Mouse (Mus musculus): Measurements from ENCODE around the gene Cdadc1.
A peak's percentile ranks its signal among the peaks of the same experiment; 100 is the strongest.
"Not testable (repeated sequence)": the region's sequence is repeated elsewhere in the genome, so short reads cannot be mapped to it uniquely, and the experiment has no call there.

Cdadc1 gene

GRCm38 (mm10) chr14:59597398-59598259 lies at the start of gene Cdadc1:
Gene Cdadc1 (minus strand): TSS chr14:59597959.
- DNase-seq: peak; percentile 96

DNA sequence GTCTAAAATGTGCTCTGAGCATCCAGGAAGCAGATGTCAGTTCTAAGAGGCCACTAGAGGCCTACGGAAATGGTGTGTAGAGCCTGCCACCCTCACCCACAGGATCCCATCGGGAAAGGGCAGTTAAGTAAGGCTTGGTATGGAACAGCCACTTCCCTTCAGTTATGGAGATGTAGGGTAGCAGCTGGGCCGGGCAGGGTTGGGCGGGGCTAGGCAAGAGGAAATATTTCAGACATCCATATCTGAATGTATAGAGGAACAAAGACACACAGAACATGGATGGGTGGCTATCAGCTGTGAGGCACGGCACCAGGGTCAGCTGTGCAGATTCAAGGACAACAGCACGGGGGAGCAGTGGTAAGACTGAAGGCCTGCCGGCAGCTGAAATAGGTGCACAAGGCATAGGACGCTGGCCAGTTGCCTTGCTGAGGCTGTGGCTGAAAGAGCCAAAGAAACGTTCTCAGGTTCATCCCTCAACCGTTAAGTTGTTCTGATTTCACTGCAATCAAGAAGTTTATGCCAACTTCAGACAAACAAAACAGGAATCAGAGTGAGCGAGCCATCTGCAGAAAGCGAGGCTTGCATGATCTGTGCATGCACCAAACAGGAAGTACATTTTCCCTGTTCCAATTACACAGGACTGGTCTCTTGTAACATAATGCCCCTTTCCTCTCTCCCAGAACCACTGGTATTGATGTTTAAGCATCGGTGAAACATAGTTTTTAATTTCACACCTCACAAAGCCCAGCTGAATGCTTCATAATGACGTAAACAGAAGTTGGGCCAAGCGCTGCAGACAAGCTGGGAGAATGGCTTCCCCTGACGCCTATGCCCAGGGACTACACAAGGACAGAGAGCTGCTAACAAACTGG lies 49.3 kb upstream of the Cdadc1 start:
- DNase-seq: no peak

- DNase-seq: no peak
Measured at GRCm38 (mm10) chr14:59644896-59645295, 47.1 kb upstream of the Cdadc1 start.

DNA sequence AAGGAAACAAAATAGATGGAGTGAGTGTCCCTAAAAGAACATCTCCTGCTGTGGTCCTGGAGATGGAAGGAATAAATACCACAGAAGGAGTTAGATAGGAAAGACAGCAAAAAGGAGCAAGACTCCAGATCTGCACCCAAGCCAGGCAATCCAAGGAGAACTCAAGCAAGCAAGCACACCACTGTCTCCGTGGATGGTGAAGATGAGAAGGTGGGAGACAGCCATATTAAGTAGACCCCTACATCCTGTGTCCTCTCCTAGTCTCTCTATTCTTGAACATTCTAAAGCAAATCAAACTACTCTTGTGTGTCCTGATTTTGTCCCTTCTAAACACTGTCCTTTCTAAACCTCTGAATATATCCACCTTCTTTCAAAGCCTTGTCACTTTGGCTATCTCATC lies 46.4 kb upstream of the Cdadc1 start:
- DNase-seq: no peak

GRCm38 (mm10) chr14:59643582-59643981 lies 45.8 kb upstream of the Cdadc1 start:
- DNase-seq: peak; percentile 12

DNA sequence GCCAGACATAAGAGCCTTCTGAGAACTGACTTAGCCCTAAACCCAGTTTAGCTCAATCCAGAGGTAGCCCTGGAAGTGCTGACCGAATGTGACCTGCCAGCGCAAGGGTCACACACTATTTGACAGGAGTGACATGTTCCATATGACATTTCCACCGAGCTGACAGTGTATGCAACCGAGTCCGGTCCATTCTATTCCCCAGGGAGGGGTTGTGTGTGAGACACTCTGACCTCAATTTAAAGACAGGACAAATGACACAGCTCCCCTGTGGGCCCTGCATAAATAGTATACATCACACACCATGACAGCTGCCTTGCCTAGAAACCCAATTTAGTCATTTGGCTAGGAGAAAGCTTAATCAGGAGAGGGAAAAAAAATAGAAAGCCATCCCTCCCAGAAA lies 44.1 kb upstream of the Cdadc1 start:
- no peak for DNase-seq

DNA sequence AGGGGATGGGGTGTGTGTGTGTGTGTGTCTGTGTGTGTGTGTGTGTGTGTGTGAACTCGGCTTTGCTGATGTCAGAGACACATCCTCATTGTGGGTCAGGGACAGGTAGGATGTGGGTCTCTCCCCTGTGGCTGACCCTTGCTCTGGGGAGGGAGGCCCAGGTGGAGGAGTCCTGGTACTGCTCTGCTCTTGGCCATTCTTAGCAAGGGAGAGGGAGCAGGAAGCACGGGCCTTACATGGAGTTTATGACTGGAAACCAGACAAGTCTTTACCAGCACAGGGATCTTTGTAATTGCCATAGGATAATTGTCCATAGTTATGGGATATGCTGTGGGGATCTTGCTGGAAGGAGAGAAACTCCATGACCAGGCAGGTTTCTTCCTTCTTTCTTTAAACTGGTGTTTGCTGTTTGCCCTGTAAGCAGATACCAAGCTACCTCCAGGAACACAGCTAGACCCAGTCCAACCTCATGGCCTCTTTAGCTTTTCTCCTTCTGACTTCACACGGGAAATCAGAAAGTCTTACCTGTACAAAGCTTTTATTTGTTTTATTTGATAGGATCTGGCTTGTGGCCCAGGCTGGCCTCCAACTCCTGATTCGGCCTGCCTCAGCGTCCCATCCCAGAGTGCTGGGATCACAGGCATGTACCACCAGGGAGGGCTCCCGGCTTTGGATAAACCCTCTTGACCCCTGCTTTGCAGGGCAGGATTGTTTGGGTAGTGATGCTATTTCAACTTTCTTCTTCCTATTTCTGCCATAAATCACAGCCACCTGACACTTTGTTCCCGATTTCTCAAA lies 41.3 kb upstream of the Cdadc1 start:
- DNase-seq: no peak

- DNase-seq: no peak
Measured at GRCm38 (mm10) chr14:59633988-59634387, 36.2 kb upstream of the Cdadc1 start.

- no peak for DNase-seq
Measured at GRCm38 (mm10) chr14:59633295-59633898, 35.6 kb upstream of the Cdadc1 start.

DNA sequence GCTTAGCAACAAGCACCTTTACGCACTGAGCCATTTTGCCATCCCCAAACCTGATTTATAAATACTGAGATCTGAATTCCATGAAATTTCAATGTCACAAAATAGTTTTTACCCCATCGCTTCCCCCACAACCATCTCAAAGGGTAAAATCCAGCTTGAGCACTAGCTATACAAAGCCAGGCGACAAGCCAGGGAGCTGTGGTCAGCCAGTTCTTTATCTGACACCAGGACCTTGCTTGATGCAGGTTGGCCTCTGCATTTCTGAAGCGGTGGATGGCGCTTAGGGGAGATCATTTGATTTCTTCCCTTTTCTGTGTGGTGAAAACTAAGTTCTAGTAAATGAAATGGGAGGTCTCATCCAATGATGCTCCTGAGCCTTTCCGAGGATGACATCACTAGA lies 34.3 kb upstream of the Cdadc1 start:
- DNase-seq: no peak

DNA sequence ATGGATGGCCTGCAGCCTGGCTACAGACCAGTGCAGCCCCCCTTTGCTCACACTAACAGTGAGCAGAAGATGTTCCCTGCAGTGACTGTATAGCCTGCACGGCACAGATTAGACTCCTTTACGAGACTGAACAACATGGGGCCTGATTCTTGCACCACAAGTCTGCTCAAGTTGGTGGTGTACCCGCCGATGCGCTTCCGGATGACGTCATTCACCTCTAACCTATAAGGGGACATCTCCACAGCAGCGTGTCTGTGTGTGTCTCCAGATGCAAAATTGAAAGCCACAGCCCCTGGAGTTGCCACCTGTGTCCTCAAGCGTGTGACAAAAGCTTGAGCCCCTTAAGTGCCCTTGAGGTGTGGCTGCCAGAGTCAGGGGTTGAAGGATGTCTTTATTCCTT lies 32.3 kb upstream of the Cdadc1 start:
- no peak for DNase-seq

- no peak for DNase-seq
Measured at GRCm38 (mm10) chr14:59629308-59629707, 31.5 kb upstream of the Cdadc1 start.

- DNase-seq: no peak
Measured at GRCm38 (mm10) chr14:59627823-59628222, 30.1 kb upstream of the Cdadc1 start.

- no peak for DNase-seq
Measured at GRCm38 (mm10) chr14:59627142-59627680, 29.5 kb upstream of the Cdadc1 start.

- peak; percentile 38 for DNase-seq
Measured at GRCm38 (mm10) chr14:59626711-59627110, 29.0 kb upstream of the Cdadc1 start.

GRCm38 (mm10) chr14:59625806-59626364 lies 28.1 kb upstream of the Cdadc1 start:
- DNase-seq: peak; percentile 51

DNA sequence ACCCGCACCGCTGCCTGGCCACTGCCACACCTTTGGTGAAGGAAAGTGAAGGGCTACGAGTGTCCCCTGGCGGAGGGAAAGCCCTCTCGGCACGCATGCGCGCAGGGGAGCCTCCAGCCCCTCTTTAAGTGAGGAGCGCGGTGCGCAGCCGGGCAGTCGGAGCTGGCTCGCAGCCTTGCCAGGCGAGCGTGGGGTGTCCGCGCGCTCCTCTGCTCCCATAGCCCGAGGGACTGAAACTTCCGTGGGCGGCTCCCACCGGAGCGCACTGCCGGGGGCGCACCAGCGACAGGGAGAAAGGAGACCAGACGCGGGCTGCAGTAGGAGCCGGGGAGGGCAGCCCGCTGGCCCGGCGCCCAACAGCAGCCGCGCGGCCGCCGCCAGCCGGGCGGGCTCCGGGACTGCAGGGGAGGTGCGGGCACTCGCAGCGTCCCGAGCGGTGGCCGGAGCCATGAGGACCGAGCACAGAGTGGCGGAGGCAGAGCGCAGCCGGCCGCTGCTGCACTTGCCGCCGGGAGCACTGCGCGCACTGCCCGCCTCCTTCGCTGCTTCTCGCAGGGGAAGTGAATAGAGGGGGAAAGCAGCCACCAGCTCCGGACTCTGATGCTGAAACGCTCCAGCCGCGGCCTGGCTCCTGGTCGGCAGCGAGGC lies 27.5 kb upstream of the Cdadc1 start, which contains the start of gene Shisa2:
TSS of gene Shisa2 (plus strand) at position 151 of the 648 bp plus-strand sequence.
- peak; percentile 88 for DNase-seq

DNA sequence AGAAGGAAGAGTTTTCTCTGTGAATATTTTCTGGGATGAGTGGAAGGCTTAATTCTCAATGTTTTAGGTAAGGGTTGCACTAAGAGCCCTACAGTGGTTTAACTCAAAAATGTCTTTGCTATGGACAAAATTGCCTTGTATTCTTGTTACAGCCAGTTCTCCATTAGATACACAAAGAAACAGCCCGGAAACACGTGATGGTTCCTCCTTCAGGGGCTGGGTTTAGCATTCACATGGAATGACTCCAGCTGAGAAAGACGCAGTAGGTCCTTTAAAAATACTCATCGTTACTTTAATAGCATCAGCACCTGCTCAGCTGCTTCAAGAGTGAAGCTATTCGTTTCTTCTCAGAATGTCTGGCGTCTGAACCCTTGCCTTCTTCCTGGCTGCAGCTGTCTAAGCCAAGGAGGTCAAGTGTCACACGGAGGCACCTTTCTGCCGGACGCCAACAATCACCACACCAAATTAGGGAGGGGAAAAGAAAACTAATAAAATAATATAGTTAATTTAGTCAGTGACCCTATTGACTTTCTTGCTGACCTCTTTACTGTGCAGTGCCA lies 26.6 kb upstream of the Cdadc1 start:
- no peak for DNase-seq

DNA sequence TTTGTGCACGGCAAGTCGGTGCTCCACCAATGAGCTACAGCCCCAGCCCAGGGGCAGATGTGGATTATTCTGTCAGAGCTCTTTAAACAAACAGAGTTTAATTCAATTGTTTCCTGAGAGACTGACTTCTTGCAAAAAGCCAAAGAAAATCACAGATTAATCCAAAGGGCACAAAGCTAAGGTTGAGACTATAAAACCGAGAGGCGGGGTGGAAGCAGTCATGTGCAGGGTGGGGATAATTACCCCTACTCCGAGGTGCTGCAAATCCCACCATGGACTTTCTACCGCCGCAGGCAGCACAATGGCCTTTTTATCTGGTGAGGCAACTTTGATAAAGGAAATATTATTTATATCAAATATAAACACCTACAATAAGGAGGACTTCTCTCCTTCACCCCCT lies 19.0 kb upstream of the Cdadc1 start:
- no peak for DNase-seq

DNA sequence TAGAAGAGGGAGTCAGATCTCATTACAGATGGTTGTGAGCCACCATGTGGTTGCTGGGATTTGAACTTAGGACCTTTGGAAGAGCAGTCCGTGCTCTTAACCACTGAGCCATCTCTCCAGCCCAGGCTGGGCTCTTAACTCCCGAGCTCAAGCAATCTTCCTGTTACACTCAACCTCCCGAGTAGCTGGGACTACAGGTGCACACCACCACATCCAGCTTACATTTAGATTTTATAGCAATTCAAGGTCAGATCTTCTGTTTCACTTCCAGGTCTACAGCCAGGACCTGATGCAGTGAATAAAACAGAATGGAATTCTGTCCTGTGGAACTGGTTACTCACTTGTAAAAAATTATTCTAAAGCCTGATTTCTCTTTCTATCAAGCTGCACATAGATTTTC lies 16.4 kb upstream of the Cdadc1 start:
- not testable (repeated sequence) for DNase-seq
